Mouse (Mus musculus): Measurements from ENCODE around the gene Fndc8.
"Not testable (repeated sequence)": the region's sequence is repeated elsewhere in the genome, so short reads cannot be mapped to it uniquely, and the experiment has no call there.

The Fndc8 gene

DNA sequence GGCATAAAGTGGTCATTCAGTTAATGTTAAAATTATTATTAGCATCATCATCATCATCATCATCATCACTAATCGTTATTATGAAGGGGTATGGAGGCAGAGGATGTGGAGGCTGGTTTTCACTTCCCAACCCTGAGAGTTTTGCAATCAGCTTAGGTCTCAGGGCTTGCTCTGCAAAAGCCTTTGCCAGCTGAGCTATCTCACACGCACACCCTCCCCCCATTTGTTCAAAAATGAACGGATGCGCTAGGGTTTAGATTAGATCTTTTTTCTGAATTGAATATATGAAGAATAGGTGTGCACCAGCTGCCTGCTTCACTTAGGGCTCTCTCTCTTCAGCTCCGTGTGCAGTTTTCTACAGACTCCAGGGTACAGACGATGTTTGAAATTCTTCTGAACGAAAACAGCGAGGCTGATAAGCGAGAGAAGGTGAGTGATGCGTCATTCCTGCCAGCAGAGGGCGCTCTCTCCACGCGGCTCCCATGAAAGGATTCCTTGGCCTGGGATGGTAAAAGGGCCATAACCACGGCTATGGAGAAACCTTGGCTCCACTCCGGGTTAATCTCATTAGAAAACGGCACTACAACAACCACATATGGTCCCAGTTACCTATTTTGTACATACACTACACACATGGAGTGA lies 22.9 kb downstream of the Fndc8 start:
- peak; percentile 74 for DNase-seq

DNA sequence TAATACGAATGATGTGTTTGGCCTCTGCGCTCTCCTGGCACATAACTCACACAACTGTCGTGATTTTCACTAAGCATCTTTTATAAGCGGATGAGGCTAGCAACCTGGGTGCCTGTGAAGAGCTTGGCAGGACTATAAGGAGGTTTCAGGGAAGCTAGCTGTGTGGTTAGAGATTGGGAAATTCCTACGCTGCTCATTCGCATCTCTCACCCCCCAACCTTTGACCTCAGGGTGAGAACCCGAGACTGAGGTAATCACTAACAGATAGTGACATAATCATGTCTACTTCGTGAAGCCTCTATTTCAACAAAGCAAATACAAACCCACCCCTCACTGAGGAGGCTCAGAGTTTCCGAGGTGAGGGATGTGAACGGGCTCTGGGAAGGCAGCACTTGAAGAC lies 28.8 kb downstream of the Fndc8 start:
- no peak for DNase-seq

DNA sequence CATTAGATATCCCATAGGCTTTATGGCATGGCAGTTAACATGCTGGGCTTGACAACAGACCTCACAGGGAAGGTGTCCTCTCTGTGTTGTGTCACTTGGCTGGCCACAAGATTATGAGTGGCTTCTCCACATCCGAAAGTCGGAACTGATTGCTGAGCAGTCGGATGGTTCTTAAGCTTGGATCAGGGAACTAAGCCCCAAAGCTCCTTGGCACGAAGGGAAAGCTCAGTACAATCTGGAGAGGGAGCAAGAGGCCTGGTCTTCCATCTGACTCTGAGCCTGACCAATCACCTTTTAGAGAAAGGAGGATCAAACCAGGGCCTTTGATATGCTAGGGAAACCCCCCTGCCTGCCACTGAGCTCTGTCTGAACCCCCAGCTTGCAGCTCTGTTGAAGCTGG lies 29.8 kb downstream of the Fndc8 start:
- DNase-seq = no peak

DNA sequence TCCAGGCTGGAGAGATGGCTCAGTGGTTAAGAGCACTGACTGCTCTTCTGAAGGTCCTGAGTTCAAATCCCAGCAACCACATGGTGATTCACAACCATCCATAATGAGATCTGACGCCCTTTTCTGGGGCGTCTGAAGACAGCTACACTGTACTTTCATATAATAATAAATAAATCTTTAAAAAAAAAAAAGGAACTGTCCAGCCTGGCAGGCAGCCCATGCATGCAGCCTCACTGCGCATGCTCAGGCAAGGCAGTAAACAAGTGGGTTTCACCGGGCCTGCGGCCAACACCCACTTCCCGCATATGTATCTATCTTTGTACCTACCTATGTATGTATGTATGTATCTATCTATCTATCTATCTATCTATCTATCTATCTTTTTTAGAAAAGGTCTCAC lies 32.0 kb downstream of the Fndc8 start:
- DNase-seq = not testable (repeated sequence)

DNA sequence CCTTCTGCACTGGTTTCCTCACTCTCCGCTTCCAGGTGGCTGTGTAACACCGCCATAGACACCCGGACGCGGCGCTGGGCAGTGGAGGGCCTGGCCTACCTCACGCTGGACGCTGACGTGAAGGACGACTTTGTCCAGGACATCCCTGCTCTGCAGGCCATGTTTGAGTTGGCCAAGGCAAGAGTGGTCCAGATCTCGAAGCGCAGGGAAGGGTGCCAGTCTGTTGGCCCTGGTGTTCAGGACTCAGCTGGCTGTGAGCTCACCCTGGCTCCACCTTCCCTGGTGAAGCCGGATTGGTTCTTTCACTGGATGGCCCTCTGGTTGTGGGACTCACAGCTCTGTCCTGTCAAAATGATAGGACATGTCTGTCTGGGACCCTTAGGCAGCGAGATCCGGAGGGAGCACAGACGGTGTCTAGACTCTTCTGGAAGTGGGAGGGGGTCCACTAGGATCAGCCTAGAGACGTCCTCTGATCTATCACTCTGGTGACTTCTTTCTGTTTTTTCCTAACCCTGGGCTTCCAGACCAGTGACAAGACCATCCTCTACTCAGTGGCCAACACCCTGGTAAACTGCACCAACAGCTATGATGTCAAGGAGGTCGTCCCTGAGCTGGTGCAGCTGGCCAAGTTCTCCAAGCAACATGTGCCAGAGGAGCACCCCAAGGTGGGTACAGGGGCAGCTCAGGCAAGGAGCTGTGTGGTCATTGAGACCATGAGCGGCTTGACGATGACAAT lies 37.1 kb downstream of the Fndc8 start:
- no peak for DNase-seq

DNA sequence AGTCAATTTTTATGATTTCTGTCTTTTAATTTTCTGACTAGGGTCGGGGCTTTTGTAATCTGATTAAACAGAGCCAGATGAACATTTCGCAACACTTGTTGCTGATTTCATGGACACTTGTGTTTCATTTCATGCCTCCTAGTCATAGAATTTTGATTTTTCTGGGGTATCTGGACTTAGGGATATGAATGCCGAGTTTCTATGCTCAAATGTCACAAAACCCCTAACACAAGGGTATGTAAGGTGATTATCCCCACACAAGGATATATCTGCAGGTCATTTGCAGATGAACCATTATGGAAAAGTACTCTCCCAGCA lies 37.7 kb downstream of the Fndc8 start:
- no peak for DNase-seq

DNA sequence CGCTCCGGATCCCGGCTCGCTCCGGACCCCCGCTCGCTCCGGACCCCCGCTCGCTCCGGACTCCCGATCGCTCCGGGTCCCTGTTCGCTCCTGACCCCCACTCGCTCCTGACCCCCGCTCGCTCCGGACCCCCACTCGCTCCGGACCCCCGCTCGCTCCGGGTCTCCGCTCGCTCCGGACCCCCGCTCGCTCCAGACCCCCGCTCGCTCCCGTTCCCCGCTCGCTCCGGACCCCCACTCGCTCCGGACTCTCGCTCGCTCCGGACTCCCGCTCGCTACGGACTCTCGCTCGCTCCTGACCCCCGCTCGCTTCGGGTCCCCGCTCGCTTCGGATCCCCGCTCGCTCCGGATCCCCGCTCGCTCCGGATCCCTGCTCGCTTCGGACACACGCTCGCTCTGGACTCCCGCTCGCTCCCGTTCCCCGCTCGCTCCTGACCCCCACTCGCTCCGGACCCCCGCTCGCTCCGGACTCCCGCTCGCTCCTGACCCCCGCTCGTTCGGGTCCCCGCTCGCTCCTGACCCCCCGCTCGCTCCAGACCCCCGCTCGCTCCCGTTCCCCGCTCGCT lies 38.5 kb downstream of the Fndc8 start:
- not testable (repeated sequence) for DNase-seq

DNA sequence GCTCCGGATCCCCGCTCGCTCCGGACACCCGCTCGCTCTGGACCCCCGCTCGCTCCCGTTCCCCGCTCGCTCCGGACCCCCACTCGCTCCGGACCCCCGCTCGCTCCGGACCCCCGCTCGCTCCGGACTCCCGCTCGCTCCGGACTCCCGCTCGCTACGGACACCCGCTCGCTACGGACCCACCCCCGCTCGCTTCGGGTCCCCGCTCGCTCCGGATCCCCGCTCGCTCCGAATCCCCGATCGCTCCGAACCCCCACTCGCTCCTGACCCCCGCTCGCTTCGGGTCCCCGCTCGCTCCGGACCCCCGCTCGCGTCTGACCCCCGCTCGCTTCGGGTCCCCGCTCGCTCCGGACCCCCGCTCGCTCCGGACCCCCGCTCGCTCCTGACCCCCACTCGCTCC lies 39.2 kb downstream of the Fndc8 start:
- not testable (repeated sequence) for DNase-seq

DNA sequence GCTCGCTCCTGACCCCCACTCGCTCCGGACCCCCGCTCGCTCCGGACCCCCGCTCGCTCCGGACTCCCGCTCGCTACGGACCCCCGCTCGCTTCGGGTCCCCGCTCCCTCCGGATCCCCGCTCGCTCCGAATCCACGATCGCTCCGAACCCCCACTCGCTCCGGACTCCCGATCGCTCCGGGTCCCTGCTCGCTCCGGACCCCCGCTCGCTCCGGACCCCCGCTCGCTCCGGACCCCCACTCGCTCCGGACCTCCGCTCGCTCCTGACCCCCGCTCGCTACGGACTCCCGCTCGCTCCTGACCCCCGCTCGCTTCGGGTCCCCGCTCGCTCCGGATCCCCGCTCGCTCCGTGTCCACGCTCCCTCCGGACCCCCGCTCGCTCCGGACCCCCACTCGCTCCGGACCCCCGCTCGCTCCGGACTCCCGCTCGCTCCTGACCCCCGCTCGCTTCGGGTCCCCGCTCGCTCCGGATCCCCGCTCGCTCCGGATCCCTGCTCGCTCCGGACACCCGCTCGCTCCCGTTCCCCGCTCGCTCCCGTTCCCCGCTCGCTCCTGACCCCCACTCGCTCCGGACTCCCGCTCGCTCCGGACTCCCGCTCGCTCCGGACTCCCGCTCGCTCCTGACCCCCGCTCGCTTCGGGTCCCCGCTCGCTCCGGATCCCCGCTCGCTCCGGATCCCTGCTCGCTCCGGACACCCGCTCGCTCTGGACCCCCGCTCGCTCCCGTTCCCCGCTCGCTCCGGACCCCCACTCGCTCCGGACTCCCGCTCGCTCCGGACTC lies 39.9 kb downstream of the Fndc8 start:
- not testable (repeated sequence) for DNase-seq

DNA sequence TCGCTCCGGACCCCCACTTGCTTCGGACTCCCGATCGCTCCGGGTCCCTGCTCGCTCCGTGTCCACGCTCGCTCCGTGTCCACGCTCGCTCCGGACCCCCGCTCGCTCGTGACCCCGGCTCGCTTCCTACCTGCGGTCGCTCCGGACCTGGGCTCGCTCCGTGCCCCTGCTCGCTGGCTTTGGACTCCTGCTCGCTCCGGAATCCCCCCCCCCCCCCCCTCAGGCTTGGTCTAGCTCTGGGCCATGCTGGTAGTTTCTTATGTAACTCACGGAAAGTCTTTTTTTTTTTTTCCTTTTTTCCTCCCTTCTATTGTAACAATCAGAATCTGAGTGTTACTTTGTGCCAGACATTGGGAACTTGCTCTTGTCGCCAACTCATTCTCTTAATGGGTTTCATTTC lies 41.3 kb downstream of the Fndc8 start:
- DNase-seq = no peak

DNA sequence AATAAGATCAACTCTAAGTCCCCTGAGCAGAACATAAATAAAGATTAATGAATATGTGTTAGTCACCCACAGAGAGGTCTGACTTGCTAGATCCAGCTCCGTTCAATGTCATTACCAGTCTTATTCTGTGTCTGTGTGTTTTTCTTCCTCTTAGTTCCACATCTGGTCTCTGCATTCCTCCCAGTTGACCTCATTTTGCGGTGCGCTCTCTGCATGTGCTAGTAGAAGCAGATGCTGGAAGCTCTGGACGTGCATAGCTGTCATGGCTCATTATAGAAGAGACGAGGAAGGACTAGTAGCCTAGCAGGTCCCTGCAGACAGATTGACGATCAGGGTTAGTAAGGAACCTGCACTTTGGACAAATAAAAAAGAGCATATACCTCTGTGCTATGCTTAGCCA lies 51.4 kb downstream of the Fndc8 start:
- no peak for DNase-seq

DNA sequence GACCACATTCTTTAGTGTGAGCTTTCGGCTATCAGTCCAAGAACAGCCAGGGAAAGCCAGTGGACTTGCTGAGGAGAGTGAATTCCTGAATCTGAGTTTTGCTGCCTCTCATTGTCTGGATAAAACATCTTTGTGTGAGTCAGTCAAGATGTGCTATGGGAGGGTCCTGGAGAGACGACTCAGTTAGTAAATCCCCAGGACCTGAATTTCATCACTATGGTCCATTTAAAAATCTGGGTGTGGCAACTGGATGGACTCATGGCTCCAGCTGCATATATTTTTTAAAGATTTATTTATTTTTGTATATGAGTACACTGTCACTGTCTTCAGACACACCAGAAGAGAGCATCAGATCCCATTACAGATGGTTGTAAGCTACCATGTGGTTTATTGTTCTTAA lies 53.7 kb downstream of the Fndc8 start:
- no peak for DNase-seq

DNA sequence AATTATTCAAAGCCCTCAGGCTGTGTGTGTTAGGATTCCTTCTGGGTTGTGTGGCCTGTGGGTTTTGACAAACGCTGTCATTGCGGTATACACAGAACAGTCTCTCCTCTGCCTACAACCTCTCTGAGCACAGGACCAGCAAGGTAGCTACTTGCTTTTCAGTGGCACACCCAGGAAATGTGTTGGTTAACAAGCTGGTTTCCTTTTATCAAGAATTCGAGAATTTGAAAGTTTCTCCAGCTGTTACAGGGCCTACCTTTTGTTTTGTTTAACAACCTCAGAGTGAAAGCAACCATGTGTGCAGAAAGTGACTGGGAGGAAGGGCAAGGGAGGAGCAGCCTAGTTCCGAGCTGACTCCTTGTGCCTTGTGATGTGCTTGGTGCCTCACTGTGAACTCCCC lies 55.5 kb downstream of the Fndc8 start:
- DNase-seq = no peak

DNA sequence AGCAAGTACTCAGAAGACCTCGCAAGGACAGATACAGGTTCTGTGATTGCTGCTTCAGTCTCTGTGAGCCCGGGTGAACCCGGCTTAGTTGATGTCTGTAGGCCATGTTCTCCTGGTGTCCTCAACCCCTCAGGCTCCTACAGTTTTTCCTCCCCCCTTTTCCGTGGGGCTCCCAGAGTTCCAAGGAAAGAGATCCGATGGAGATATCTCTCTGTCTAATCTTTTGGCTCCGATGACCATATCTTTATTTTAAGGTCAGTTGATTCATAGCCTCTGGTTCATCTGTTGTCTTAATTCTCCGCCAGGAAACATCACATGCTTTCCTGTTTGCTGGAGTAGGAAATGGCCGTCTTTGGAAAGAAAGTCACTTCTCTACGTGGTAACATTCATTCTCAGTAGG lies 57.1 kb downstream of the Fndc8 start:
- DNase-seq = no peak
